Mouse (Mus musculus) lung, postnatal 0 days (tissue): ENCODE measurements around the gene Insig2. TPM values are rescaled to one million over a fixed set of nuclear protein-coding genes. Genes with fewer than 3 reads are reported as not detected.

ENCODE experiments used
- ATAC-seq: fragments of 200-750 bp; cut with Nextera tagmentation; 2 replicates; pipeline ENCODE4 v1.8.0; 2017; ENCODE audit warnings: moderate library complexity
- DNase-seq: peaks from one replicate; pipeline ENCODE4 v3.0.0-alpha.2; 2016; ENCODE audit warnings: low spot score
- H3K27ac ChIP-seq: fragments of 300-500 bp; sonication (generic); 2 replicates; pipeline ENCODE4 v1.5.1; 2014; ENCODE audit warnings: antibody characterized with exemption, mild to moderate bottlenecking, low read length, mixed read lengths
- H3K27me3 ChIP-seq: fragments of 300-500 bp; sonication (generic); replicated peaks from 2 replicates; pipeline ENCODE4 v1.6.1; 2014; ENCODE audit warnings: low read length, mixed read lengths; ENCODE audit not compliant: insufficient read depth
- H3K36me3 ChIP-seq: fragments of 300-500 bp; sonication (generic); 2 replicates; pipeline ENCODE4 v1.6.1; 2014; ENCODE audit warnings: low read length, mixed read lengths; ENCODE audit not compliant: insufficient read depth
- H3K4me1 ChIP-seq: fragments of 300-500 bp; sonication (generic); 2 replicates; pipeline ENCODE4 v1.6.1; 2014; ENCODE audit warnings: antibody characterized with exemption, low read depth, low read length, mixed read lengths; ENCODE audit not compliant: insufficient read depth
- H3K4me2 ChIP-seq: fragments of 300-500 bp; sonication (generic); replicated peaks from 2 replicates; pipeline ENCODE4 v1.6.1; 2014; ENCODE audit warnings: low read depth, mild to moderate bottlenecking, low read length, moderate library complexity, mixed read lengths
- H3K4me3 ChIP-seq: fragments of 300-500 bp; sonication (generic); 2 replicates; pipeline ENCODE4 v1.5.1; 2014; ENCODE audit warnings: low read depth, low read length
- H3K9ac ChIP-seq: fragments of 300-500 bp; sonication (generic); replicated peaks from 2 replicates; pipeline ENCODE4 v1.6.1; 2014; ENCODE audit warnings: low read depth, mild to moderate bottlenecking
- H3K9me3 ChIP-seq: fragments of 300-500 bp; sonication (generic); 2 replicates; pipeline ENCODE4 v1.6.1; 2016; ENCODE audit warnings: low read length, mixed read lengths
- CTCF ChIP-seq: IDR thresholded peaks from 2 replicates; pipeline ENCODE4 v1.5.1; 2016; ENCODE audit warnings: antibody characterized with exemption, mild to moderate bottlenecking
- EP300 ChIP-seq: IDR thresholded peaks from 2 replicates; pipeline ENCODE4 v1.6.1; 2016; ENCODE audit warnings: antibody characterized with exemption, mild to moderate bottlenecking, control low read depth
- WGBS: fragments of 180-500 bp; shearing (Covaris S2); extraction: QIAGEN DNeasy Blood & Tissue Kit; methylation state at CpG from one replicate; pipeline ENCODE4 v1.1.7; 2014; 5-methylcytosine and 5-hydroxymethylcytosine counted together
- polyA plus RNA-seq: library from polyadenylated mRNA; unstranded; fragments of >200 nt; fragmentation: Nextera tagmentation; extraction: Ambion mirVana; gene quantifications from 2 replicates; pipeline ENCODE4 v1.2.1, GENCODE M21; 2015

The Insig2 gene
- polyA plus RNA-seq, 1 experiment from 2014 or later: 69.6 TPM

DNA sequence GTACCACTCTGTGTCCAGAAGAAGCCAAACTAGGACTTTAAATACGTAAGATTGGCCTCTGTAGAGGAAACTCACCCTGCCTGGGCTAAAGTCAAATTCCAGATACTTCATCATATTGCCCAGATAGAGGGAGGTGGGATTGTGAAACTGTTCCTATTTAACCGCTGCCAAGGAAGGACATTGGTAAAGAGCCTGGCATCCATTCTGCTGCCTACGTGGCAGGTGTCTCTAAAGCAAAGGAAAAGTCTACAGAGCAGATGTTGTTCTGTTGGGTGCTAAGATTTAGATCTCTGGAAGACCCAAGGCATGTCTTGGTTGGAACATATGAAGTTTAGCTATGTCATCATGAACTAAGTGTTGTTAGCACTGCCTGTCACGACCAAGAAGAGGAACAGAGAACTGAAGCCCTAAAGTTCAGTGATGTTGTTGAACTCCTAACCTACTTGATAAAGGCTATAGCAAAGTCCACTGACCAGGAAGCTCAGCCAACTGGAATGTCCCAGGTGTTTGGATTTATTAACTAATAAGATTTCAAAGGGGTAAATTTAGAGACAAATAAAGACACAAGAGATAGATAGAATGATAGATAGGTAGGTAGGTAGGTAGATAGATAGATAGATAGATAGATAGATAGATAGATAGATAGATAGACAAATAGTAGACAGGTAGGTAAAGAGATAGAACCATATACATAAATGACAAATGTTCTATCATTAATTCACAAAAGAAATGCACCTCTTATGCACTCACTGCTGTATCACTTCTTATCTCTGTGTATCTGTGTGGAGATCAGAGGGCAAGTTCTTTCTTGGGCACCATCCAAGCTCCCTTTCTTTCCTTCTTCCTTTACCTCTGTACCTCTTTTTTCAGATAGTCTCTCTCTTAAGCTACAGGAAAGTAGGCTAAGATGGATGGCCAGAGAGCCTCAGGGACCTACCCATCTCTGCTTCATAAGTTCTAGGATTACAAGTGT, 16.8 kb upstream of the Insig2 start:
- Histone ChIP-seq H3K27ac (no peak overlapping the region), H3K4me1 (no peaks in the 10 kb centered on the region), H3K27me3 (no peaks in the 10 kb centered on the region), H3K4me2 (no peak overlapping the region), H3K4me3 (no peak overlapping the region), H3K9ac (no peak overlapping the region), H3K9me3 (no peaks in the 10 kb centered on the region), H3K36me3 (no peaks in the 10 kb centered on the region)
- WGBS: 68% methylated on average over 4 of the region's 4 CpGs
- ATAC-seq (no peak), DNase-seq (no peak)
- TF ChIP-seq EP300: no peak
- TF ChIP-seq CTCF: no peak

DNA sequence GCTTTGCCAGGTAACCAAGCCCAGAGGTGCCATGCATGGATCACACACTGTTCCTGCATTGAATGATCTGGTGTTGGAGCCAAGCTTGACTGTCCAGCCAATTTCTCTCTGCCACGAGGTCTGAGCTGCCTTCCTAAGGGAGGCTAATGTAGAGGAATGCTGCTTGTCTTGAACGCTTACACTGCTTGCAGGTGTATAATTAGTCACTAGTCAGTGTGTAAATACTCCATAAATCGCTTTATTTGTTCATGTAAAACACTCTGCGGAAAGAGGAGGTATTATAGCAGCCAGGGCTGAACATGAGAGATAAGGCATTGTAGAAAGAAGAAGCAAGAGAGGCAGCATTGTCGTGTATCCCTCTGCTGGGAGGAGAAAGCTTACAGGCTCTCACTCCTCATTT, 11.6 kb upstream of the Insig2 start:
- DNase-seq (peak; percentile 64), ATAC-seq (peak; percentile 78)
- whole genome bisulfite sequencing: 31% methylated on average over 5 of the region's 5 CpGs
- no peak overlapping the region for H3K4me3 ChIP-seq
- H3K36me3 ChIP-seq: no peaks in the 10 kb centered on the region
- H3K9ac ChIP-seq: no peak overlapping the region
- no peaks in the 10 kb centered on the region for H3K9me3 ChIP-seq
- TF ChIP-seq EP300 (no peak), CTCF (no peak)
- no peak overlapping the region for H3K27ac ChIP-seq
- no peaks in the 10 kb centered on the region for H3K4me1 ChIP-seq
- H3K4me2 ChIP-seq: no peak overlapping the region
- H3K27me3 ChIP-seq: no peaks in the 10 kb centered on the region

DNA sequence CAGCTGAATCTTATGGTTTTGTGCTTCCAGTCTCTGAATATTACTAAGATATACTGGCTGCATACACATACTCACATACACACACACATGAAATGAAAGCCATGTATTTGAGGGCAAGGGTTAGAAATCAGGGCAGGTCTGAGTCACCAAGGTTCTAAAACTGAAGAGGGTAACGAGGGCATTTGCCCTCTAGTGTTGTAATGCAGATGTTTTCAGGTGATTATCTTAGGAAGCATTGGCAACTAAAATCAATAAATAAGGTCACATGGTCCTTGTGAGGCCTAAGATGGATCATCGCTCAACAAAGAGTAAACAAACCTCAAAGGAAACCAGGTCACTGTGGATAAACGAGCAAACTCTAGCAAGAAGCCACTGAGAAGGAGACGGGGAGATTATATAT, 3.4 kb upstream of the Insig2 start:
- H3K4me2 ChIP-seq: no peak overlapping the region
- H3K27me3 ChIP-seq: no peaks in the 10 kb centered on the region
- H3K9ac ChIP-seq: no peak overlapping the region
- H3K4me1 ChIP-seq: no peaks in the 10 kb centered on the region
- no peaks in the 10 kb centered on the region for H3K36me3 ChIP-seq
- no peak overlapping the region for H3K4me3 ChIP-seq
- no peak overlapping the region for H3K27ac ChIP-seq
- H3K9me3 ChIP-seq: no peaks in the 10 kb centered on the region
- WGBS: 30% methylated on average over 4 of the region's 4 CpGs
- ATAC-seq (no peak), DNase-seq (no peak)
- no peak for TF ChIP-seq CTCF
- no peak for TF ChIP-seq EP300

DNA sequence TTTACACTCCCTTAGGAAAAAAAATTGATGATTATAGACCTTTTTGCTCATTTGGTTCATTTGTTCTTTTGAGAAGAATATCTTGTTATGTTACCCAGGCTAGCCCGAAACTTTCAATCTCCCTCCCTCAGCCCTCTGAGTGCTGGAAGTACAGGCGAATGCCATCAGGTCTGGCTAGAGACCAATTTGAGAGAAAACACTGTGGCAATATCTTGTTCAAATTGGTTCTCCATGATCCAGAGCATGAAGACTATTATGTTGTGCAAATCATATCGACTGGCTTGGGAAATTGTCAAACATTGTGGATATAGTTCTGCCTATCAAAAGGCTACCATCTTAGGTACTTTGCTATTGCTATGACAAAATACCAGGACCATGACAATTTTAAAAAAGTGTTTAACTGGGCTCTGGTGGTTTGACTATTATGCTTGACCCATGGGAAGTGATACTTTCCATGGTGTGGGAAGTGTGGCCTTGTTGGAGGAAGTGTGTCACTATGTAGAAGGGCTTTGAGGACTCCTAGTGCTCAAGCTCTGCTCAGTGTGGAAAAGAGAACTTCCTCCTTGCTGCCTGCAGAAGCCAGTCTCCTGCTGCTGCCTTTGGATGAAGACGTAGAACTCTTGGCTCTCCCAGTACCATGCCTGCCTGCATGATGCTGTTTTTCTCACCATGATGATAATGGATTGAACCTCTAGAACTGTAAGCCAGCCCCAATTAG, 1.8 kb upstream of the Insig2 start:
- H3K9me3 ChIP-seq: no peaks in the 10 kb centered on the region
- TF ChIP-seq CTCF (no peak), EP300 (no peak)
- H3K4me2 ChIP-seq: no peak overlapping the region
- ATAC-seq (no peak), DNase-seq (no peak)
- no peak overlapping the region for H3K27ac ChIP-seq
- H3K9ac ChIP-seq: no peak overlapping the region
- 93% methylated on average over 4 of the region's 4 CpGs for WGBS
- no peaks in the 10 kb centered on the region for H3K36me3 ChIP-seq
- H3K4me1 ChIP-seq: no peaks in the 10 kb centered on the region
- no peak overlapping the region for H3K4me3 ChIP-seq
- no peaks in the 10 kb centered on the region for H3K27me3 ChIP-seq

DNA sequence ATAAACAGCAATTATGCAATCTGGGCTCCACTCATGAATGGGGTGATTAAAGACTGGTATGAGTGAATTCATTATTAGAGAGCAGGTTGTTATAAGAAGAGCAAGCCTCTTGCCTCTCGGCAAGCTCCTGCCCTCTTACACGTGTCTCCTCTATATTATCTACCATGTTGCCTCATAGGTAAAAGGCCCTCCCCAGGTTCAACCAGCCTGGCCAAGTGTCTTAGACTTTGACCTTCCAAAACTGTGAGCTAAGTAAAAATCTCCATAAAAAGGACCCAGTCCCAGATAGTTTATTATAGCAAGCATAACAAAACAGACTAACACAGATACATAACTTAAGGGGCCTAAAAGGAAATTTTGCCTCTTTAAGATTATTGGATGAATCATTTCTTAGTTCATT, 1.8 kb downstream of the Insig2 start:
- DNase-seq: no peak
- Histone ChIP-seq H3K9me3 (no peaks in the 10 kb centered on the region), H3K36me3 (no peaks in the 10 kb centered on the region), H3K4me1 (peaks cover 7% of the 10 kb centered on the region; the same call in 1 of the 2 replicates), H3K9ac (no peak overlapping the region), H3K27me3 (no peaks in the 10 kb centered on the region), H3K4me3 (no peak overlapping the region), H3K4me2 (no peak overlapping the region), H3K27ac (no peak overlapping the region)
- WGBS: 94% methylated on average over 2 of the region's 2 CpGs
- TF ChIP-seq CTCF: no peak
- TF ChIP-seq EP300: no peak
- ATAC-seq: no peak

DNA sequence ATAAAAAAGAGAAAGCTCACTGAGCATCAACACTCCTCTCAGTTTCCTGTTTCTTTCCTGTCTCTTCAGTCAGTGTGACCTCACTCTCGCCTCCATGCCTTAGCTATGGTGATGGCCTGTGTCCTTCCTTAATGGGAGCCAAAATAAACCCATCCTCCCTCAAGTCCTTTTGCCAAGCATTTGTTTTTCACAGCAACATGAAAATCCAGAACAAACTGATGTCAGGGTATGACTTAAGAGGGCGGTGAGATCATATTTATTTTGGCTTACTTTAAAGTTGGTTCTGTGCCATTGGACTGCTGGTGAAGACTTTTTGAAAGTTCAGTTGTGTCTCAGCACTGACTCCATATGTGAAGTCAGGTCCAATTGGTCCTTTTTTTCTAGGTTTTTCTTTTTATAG, 3.0 kb downstream of the Insig2 start:
- no peaks in the 10 kb centered on the region for H3K9me3 ChIP-seq
- peaks cover 7% of the 10 kb centered on the region; the same call in 1 of the 2 replicates for H3K4me1 ChIP-seq
- no peaks in the 10 kb centered on the region for H3K36me3 ChIP-seq
- no peak overlapping the region for H3K4me3 ChIP-seq
- H3K27me3 ChIP-seq: no peaks in the 10 kb centered on the region
- H3K9ac ChIP-seq: no peak overlapping the region
- DNase-seq (peak; percentile 75), ATAC-seq (peak; percentile 5; the same call in 1 of the 2 replicates)
- no peak overlapping the region for H3K4me2 ChIP-seq
- H3K27ac ChIP-seq: no peak overlapping the region; the same call in 1 of the 2 replicates
- WGBS: 48% methylated on average over 2 of the region's 2 CpGs
- TF ChIP-seq CTCF (no peak), EP300 (no peak)
